Mouse (Mus musculus) B cell, adult 2 months (primary cell): Measurements from ENCODE around the gene Eef1e1.
"Not testable (repeated sequence)": the region's sequence is repeated elsewhere in the genome, so short reads cannot be mapped to it uniquely, and the experiment has no call there.

Experiments
- DNase-seq, 2 experiments: peaks; one replicate each; pipeline ENCODE4 v3.0.0; 2022

Gene Eef1e1

DNA sequence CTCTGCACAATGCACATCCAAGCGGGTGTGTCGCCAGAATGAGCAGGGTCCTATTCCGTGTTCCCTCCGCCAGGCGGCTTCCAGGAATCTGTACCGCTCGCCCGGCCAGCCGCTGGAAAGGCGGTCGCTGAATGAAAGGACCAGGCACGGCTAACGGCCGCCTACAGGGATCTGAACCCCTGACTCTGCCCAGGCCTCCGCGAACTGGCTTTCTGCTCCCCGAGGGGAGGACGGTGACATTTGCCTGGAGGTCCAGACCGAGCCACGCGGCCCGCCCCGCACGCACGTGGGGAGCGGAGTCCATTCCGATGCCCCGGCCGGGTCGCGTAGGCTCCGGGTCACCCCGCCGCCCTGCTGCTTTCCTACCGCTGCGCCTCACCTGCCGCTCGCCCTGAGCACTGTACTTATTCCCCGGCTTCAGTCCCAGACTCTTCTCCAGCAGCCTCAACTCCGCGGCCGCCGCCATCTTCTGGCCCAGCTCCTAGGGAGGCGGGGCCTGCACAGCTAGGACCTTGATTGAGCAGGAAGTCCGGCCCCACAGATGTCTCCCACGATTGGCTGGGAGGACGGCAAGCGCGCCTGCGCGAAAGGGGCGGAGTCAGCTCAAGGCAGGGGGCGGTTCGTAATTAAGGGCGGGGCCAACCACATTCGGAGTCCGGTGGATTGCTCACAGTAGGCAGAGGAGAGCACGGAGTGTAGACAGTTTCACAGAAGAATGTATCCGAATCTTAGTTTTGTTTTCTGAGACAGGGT lies at the start of gene Eef1e1:
Eef1e1 (minus strand) TSS at position 531 of the 753 bp plus-strand sequence.
- DNase-seq, result peak; percentile 99

DNA sequence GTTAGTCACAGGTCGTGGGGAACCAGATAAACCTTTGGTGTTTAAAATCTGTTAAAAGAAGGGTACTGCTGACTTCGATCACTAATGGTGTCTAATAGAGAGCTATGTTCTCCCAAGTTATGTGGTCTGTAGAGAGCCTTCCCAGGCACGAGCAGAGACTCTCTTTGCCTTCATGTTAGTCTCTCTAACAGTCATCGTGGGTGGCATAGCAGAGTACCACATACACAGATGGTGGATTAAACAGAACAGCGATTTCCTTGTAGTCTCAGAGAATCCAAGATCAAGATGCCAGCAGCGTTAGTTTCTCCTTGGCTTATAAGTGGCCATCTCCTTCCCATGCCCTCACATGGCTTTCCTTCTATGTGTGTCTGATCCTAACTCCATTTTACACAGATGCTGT lies 32.0 kb upstream of the Eef1e1 start:
- no peak for DNase-seq

DNA sequence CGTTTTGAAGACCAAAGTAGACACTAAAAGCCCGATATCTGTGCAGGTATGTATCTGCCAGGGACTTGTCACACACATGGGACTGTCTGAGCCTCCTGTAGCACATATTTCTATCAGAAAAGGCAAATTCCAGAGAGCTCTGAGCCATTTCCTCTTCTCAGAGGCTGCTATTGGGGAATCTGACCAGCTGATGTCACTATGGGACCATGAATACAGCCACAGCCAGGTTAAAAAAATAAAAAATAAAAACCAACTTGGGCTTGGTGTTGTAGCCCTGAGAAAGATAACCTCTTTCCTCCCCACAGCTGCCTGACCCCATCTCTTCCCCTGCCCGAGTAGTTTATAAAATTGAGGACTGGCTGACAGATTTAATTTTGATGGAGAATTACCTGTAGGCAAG lies 31.2 kb upstream of the Eef1e1 start:
- no peak for DNase-seq

DNA sequence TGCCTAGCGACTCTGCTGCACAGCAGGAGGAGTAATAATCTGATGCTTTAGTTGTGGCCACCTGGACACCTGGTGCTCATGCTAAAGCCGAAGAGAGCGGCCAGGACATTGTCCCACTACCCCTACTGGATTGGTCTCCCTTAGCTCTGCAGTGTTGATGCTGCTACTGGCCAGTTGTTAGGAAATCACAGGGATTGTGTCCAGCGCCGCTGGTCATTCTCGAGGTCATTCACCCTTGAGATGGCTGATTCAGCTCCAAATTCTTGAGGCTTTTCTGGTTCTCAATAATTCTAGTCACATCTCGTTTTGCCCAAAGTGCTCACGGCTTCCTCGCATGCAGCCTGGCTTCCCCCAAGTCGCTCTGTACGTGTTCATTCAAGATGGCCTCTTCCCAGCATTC lies 29.9 kb upstream of the Eef1e1 start:
- no peak for DNase-seq

- no peak for DNase-seq
Observed at GRCm38 (mm10) chr13:38672336-38672735, 13.5 kb upstream of the Eef1e1 start.

GRCm38 (mm10) chr13:38671451-38671850 lies 12.6 kb upstream of the Eef1e1 start:
- not testable (repeated sequence) for DNase-seq

GRCm38 (mm10) chr13:38670051-38670450 lies 11.2 kb upstream of the Eef1e1 start:
- no peak for DNase-seq

DNA sequence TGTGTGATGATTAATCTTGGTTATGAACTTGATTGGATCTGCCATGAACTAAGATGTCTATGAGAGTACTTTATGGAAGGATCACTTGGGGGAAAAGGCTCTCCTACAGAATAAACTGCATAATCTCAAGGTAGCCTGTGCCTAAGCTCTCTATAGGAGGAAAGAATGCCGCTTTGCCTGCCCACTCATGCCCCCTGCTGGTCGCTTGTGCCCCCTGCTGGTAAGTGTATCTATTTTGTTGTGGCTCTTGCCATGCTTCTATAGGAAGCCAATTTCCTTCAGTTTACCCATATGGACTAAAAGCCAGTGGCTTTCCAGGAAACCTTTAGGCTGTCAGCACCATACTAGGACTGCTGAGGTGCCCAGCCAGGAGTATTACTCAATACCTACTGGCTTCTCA lies 9.7 kb upstream of the Eef1e1 start:
- DNase-seq, result peak; percentile 77 to 78

- no peak for DNase-seq
Observed at GRCm38 (mm10) chr13:38664753-38665152, 5.9 kb upstream of the Eef1e1 start.

GRCm38 (mm10) chr13:38659524-38660136 lies 772 bp upstream of the Eef1e1 start:
- DNase-seq, result no peak

DNA sequence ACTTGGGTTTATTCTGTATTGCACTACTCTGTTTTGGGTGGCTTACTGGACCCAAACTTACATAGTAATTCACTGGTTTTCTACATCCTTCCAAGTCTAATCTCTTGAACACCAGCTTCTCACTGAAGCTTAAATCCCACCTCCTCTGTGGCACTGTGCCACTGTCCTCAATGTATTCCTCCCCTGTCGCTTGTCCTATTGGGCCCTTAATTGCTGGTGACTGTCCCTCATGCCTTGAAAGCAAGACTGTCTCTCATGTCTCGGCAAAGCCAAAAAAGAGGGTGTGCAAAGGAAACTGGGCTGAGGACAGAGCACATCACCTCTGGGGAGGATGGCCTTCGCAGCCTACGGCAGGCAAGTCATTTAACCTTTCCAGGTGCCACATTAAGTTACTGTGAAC lies 993 bp downstream of the Eef1e1 start:
- DNase-seq, result no peak

- DNase-seq, result no peak
Observed at GRCm38 (mm10) chr13:38650292-38650691, 8.6 kb downstream of the Eef1e1 start.

DNA sequence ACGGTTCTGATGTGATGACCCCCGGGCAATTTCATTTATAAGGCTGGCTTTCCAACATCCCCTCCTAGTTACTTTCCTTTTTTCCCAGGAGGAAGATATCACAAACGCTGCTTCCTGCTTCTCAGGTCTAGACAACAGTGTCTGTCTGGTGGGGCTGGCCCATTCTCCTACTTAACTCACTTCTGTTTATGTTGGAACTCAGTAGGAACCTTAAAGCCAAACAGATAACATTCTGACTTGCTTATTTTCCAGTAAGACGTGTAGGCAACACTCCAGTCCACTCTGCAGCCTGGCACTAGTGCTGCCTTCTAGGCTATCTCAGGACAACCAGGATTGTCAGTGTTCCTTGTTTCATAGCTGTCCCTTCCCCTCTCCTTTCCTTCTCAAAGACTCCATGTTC lies 9.8 kb downstream of the Eef1e1 start:
- DNase-seq, result no peak

- no peak for DNase-seq
Observed at GRCm38 (mm10) chr13:38641414-38641813, 17.4 kb downstream of the Eef1e1 start.

GRCm38 (mm10) chr13:38640961-38641360 lies 17.9 kb downstream of the Eef1e1 start:
- DNase-seq, result no peak

- DNase-seq, result no peak
Observed at GRCm38 (mm10) chr13:38638694-38639093, 20.2 kb downstream of the Eef1e1 start.

- DNase-seq, result peak; percentile 93
Observed at GRCm38 (mm10) chr13:38634800-38635269, 24.0 kb downstream of the Eef1e1 start, which contains the start of gene Bloc1s5. Gene Bloc1s5 (minus strand): TSS chr13:38635109.

DNA sequence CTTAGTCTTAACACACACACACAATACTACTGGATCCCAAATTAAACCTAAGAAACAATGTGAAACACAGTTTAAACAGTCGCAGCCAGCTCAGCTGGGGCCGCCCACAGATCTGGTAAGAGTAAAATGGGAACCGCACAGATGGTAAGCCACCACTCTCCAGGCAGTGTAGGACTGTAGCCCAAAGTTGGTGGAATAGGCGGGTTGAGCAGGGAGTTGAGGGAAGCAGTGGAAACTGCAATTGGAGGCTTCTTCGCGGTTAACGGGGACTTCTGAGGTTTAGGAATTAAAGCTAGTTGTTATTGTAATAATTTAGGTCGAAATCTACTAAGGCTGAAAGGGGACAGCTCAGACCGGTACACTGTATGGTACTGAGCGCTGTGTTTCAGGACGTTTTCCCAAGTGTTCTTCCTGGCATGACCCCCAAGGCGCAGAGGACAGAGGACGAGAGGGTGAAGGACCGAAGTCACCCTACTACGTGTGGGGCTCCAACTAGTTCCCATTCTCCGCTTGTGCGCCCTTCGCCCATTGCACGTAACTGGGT lies 24.5 kb downstream of the Eef1e1 start:
- peak; percentile 27 to 32 for DNase-seq

GRCm38 (mm10) chr13:38633287-38634000 lies 25.4 kb downstream of the Eef1e1 start:
- DNase-seq, result no peak

GRCm38 (mm10) chr13:38632556-38632955 lies 26.3 kb downstream of the Eef1e1 start:
- no peak for DNase-seq

- DNase-seq, result no peak
Observed at GRCm38 (mm10) chr13:38626229-38626525, 32.7 kb downstream of the Eef1e1 start.

DNA sequence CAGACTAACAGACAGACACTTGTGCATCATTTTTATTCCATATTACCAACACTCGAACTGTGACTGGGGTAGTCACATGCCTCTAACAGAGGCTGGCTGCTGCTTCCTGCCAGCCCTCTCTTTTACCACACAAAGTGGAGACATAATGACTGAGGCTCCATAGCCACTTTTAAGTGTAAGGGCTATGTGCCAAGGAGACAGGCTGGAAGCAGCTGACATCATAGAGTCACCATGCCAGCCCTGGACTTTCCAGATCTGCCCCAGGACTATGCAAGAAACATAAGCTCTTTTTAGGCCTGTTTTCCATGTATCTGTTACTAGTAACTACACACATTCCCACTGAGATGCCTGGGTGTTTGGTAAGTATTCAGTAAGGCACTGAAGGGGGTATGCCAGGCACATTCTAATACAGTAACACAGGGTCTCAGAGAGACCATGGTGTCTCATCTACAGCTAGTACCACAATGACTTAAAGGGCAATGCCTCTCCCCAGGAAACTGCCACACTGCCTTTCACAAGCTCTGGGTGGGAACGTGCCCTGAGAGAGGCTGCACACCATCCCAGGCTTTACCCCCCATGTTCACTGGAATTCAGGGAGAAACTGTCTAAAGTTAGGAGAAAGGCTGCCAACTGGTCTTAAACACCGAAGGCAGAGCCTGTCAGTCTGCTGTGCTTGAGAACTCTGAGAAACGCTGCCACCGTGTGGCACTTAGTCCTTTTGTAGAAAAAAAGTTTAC lies 33.2 kb downstream of the Eef1e1 start:
- DNase-seq, result no peak
